Mouse (Mus musculus): ENCODE results near the gene Uqcrq.
"Not testable (repeated sequence)": the region's sequence is repeated elsewhere in the genome, so short reads cannot be mapped to it uniquely, and the experiment has no call there.

Gene Uqcrq

DNA sequence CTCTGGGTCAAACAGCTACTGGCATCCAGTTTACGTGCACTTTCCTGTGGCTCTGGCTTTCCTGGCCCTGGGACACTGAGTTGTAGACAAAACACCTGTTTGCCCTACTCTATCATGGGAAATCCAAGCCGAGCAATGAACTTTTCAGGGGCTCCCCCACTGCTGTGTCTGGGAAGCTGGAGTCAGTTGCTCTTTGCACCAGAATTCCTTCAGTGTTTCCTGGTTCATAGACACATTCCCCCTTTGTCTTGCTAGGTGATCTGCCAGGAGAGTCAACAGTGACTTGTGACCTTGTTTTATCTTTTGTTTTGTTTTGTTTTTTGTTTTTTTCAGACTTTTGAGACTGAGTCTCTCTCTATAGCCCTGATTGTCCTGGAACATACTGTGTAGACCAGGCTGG, 20.7 kb upstream of the Uqcrq start:
- in situ Hi-C loops (cut with MboI, MseI): no loop called here

DNA sequence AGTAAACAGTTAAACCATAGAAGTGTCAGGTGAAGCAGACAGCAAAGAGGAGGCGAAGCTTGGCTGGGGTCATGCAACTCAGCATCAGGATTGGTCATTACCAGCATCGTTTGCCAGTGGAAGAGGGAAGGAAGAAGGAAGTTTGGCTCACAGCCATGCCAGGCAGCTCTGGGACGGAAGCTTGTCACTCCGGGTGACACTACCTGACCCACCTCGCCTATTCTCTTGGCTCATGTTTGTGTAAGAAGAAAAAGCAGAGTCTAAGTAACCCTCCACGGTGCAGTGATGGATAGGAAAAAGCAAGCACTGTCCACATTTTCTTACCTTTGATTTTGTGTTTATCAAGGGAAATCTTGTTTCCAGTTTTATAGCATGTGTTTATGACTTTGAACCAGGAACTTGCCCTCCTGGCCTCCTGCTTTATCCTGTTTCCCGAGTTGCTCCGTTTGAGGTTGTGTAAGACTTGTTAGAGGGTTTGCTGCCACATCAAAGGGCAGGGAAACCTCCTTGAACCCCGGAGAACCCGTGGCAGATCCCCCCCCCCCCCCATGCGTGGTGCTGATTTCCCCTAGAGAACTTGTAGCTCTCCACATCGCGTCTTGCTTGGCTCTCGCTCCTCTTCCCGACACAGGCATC, 19.6 kb upstream of the Uqcrq start:
- in situ Hi-C loops (cut with MboI, MseI): no loop called here

GRCm38 (mm10) chr11:53448529-53448928, 17.9 kb upstream of the Uqcrq start:
- in situ Hi-C loops (cut with MboI, MseI): no loop called here

DNA sequence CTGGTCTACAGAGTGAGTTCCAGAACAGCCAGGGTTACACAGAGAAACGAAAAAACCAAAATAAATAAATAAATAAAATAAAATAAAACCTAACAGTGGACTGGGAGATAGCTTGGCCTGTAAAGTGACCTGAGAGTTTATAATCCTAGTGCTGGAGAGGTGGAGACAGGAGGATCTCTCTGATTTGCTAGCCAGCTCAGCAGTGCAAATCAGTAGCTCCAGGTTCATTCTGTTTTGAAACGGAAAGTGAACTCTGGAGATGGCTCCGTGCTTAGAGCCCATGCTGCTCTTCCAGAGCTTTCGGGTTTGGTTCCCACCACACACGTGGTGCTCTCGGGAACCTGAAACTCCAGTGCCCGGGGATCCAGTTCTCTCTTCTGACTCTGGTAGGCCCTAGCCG, 17.4 kb upstream of the Uqcrq start:
- in situ Hi-C loops (cut with MboI, MseI): no loop called here

DNA sequence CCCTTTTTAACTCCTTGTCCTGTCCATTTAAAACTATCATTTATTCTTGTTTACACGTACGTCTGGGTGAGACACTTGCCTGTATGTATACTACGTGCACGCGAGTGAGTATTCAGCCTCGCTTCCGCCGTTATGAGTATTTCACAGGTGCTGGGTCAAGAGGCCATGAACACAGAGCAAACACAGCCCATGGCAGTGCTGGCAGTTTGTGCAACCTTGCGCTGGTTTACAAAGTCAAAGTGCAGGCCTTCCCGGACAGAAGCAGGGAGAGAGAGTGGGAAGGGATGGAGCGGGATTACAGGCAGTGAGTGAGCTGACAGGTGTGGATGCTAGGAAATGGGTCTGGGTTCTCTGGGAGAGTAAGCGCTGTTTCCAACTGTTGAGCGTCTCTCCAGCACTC, 15.6 kb upstream of the Uqcrq start:
- in situ Hi-C loops (cut with MboI, MseI): no loop called here

DNA sequence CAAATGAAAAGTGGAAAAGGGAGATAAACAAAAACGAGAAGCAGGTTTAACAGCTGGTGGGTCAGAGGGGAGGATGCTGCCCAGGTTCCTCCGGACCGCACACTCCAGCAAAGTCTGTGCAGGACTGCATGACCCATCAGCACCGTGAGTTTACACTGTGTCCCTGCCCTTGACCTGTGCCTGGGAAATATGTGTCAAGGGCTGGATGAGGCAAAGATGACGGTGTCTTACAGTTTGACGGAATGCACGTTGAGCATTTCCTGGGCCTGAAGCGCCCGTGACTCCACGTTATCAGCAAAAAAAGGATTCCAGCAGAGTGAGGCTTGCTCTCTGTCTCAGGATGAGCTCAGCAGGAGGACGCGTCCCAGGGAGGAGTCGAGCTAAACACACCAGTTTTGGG, 14.9 kb upstream of the Uqcrq start:
- in situ Hi-C loops (cut with MboI, MseI): no loop called here

- in situ Hi-C loops (cut with MboI, MseI): no loop called here
Measured at GRCm38 (mm10) chr11:53443861-53444260, 13.2 kb upstream of the Uqcrq start.

DNA sequence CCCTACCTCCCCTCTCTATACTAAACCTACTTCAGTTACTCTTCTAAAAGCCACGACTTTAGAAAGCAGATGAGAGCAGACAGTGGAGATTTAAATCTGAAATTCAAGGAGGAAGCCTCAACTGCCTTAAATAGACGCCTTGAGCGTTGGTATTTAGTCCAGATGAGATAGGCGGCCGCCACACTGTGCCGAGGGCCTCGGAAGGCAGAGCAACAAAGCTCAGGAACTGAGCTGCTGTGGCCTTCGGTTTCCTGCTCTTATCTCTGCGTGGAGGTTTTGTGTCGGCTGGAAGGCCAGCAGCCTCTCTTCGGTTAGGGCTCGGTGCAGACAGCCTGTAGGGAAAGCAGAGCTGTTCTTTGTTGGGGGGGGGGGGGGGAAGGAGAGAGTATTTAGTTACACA, 11.3 kb upstream of the Uqcrq start:
- in situ Hi-C loops (cut with MboI, MseI): no loop called here

DNA sequence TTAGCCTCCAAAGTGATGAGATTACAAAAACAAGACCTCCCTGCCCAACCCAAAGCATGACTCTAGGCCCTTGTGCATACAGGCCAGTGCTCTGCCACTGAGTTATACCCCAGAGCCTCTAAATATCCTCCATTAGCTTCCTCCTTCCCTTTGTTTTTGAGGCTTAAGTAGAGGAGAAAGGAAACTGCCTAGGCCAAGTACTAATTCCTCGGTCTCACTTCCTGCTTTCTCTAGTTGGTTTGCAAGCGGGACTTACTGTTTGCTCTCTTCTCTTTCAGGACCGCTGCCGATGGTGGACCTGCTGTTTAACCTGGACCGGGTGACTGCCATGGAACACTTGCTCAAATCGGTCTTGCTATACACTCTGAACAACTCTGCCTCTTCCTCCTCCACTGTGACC, 5.7 kb upstream of the Uqcrq start:
- in situ Hi-C loops (cut with MboI, MseI): no loop called here

DNA sequence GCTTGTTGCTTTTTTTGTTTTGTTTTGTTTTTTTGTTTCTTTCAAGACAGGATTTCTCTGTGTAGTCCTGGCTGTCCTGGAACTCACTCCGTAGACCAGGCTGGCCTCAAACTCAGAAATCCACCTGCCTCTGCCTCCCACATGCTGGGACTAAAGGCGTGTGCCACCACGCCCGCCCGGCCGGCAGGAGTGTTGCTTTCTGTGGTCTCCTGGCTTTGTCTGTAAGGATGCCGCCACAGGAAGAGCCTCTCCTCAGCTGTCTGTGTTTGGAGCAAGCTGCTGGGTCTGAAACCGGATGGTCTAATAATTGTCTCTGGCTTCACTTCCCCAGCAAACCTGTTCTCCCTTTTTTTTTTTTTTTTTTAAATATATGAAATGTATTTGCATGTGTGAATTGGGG, 4.9 kb upstream of the Uqcrq start:
- in situ Hi-C loops (cut with MboI, MseI): no loop called here

DNA sequence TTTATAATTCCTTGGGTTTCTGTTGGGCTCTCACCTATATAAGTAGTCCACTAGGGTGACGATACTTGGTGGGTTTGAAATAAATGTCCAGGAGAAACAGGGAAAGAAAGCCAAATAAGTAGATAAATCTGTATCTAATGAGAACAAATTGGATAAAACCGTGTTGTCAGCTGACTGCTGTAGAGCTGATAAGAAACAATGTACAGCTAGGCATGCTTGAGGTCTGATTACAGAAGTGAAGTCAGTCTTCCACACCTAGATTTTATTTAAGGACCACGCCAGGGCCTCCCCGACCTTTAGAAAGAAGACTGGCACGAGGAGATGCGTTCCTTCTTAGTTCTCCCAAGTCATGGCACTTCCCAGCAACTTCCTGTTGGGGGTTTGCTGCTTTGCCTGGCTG, 2.4 kb upstream of the Uqcrq start:
- in situ Hi-C loops (cut with MboI, MseI): loop anchor here (5.0 kb wide), 1 partner anchor 76 kb away; no protein-coding TSS in a partner anchor

DNA sequence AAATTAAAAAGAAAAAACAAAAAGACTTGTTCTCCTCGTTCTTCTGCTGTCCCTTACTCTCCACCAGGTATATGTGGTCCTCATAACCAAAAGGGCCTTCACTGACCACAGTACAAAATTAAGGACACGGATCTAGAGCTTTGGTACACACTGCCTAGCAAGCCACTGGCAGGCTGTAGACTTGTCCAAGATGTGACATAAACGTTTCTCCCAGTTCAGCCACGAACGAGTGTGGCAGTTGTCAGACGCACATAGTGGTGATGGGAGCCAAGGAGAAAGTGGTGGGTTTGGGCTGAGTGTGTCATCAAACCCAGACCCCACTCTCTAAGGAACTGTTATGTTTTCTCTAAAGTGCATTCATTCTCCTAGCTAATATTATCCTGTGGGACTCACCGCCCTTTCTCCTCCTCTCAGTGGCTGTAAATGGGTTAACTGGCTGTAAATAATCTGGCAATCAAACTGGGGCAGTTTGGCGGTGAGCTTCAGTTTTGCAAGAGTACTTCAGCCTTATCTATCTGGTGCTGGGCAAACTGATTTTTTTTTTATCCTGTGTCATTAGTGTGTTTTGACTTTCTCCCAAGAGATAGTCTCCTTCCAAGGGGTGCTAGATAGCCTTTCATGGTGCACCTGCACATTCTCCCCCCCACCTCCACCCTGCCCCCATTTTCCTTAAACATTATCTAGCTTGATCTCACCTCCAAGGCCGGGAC, 871 bp upstream of the Uqcrq start:
- in situ Hi-C loops (cut with MboI, MseI): loop anchor here (5.0 kb wide), 1 partner anchor 74 kb away; no protein-coding TSS in a partner anchor

GRCm38 (mm10) chr11:53430300-53430669, 346 bp downstream of the Uqcrq start:
- in situ Hi-C loops (cut with MboI, MseI): loop anchor here (5.0 kb wide), 1 partner anchor 73 kb away; no protein-coding TSS in a partner anchor

DNA sequence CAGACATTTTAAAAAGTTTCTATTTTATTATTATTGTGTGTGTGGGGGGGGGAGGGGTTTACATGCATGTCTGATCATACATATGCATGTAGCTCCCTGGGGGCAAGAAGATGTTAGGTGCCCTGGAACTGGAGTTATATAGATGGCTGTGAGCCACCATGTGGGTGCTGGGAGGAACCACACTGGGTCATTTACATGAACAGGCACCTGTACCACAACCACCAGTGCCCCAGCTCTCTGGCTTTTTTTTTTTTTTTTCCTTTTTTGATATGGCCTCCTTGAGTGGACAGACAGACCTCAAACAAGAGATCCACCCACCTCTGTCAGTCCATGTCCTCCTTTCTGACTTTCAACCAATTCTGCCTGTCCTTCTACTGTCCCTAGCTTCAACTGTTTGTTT, 1.4 kb downstream of the Uqcrq start:
- in situ Hi-C loops (cut with MboI, MseI): no loop called here

DNA sequence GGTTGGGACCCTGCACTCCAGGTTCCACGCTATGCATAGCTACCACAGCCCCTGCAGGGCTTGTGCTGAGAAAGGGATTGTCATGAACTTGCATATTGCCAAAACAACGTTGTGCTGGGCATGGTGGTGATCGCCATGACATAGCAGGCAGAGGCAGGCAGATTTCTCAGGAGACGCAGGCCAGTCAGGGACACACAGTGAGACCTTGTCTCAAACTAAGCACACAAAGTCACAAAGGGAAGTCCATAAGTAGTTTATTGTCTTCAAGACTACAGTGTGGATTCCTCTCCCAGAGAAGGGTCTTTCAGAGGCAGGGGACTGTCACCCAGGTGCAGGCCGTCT, 1.9 kb downstream of the Uqcrq start:
- in situ Hi-C loops (cut with MboI, MseI): no loop called here

GRCm38 (mm10) chr11:53427993-53428715, 2.5 kb downstream of the Uqcrq start:
- in situ Hi-C loops (cut with MboI, MseI): no loop called here

DNA sequence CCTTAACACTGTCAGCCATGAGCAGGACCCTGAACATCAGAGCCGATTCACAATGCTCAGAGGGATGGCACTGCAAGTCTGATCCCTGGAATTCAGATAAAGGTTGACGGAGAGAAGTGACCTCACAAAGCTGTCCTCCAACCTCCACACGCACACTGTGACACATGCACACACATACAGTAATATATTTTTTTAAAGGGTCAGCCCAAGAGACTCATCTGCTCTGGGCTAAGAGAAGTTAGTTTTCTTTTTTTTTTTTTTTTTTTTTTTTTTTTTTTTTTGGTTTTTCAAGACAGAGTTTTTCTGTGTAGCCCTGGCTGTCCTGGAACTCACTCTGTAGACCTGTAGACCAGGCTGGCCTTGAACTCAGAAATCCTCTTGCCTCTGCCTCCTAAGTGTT, 3.7 kb downstream of the Uqcrq start:
- in situ Hi-C loops (cut with MboI, MseI): not testable (repeated sequence)

DNA sequence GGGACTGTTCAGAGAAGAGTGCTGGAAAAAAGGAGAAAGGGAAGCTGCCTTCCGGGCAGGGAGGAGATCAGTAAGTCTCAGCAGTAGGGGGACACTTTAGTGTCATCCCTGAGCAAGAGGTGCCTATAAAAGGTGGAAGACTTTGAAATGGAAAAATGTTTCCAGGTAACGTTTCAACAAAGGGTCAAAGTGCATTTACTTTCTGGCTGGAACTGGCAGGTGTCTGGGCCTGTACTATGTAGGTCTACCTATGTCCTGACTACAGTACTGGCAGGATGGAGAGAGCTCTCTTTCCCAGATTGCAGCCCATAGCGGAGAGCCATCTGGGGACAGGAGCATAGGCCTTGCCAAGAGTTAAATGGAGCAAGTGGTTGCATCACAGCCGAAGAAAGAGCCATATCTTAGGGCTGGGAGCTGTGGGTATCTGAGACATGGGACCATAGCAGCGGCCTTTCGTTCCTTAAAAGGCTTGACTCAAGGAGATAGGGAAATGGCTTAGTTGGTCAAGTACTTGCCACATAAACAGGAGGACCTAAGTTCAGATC, 4.8 kb downstream of the Uqcrq start:
- in situ Hi-C loops (cut with MboI, MseI): no loop called here

GRCm38 (mm10) chr11:53425251-53425650, 5.4 kb downstream of the Uqcrq start:
- in situ Hi-C loops (cut with MboI, MseI): no loop called here

DNA sequence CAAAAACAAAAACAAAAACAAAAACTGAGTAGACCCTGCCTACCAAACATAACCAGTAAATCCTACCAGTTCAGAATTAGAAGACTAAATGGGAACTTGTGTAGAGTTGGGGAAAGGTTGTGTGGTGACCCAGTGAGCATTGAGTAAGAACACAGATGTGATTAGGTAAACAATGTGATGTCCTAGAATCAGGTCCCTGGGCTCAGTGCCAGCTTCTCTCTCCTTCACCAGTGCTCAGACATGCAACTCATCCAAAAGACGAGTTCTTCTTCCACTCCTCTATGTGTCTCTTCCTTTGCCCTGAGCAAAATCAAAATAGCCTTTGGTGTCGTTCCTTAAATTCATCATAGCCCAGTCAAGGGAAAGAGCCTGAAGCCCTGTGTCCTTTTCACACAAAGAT, 5.8 kb downstream of the Uqcrq start:
- in situ Hi-C loops (cut with MboI, MseI): no loop called here

- in situ Hi-C loops (cut with MboI, MseI): no loop called here
Measured at GRCm38 (mm10) chr11:53423036-53423435, 7.6 kb downstream of the Uqcrq start, which contains the start of gene Leap2. TSS of gene Leap2 (minus strand) at chr11:53423170.

DNA sequence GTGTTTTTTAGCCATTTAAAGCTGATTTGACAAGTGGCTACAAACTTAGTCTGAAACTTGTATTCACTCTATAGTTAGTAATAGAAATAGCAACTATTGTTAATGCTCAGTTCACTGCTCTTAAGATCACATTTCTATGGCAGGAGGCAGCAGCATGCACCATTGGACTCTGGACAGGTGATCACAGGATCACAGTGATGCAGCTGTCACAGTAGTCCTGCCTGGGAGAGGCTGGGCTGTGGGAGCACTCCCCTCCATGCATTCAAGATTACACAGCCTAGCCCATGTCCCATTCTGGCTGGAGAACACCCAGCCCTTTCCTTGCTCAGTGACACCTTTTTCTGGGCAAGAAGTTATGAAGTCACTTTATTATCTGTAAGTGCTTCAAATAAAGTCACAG, 12.6 kb downstream of the Uqcrq start:
- in situ Hi-C loops (cut with MboI, MseI): no loop called here

- in situ Hi-C loops (cut with MboI, MseI): loop anchor here (5.0 kb wide), 1 partner anchor 42 kb away; no protein-coding TSS in a partner anchor
Measured at GRCm38 (mm10) chr11:53413871-53414270, 16.8 kb downstream of the Uqcrq start.

Data from regulatory T cell (primary cell).